Comparison of ENCODE assay signal across 33 mouse cellular contexts in the genomic region with DNA sequence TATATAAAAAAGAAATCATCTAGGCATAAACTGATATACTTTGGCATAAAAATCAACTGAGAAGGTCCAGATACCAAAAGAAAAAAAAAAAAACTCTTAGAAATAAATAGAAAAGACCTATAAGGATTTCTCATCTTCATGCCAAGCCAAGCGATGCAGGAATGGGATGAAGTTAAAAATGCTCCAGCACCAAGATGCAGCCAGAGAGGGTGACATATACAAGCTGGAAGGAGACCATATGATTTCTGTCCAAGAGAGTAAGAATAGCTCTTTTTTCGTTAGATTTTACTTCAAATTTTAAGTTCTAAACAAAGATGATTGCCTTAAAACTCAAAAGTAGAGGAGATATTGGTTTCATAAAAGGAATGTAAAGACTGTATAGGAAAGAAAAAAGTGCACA.
"Had no signal": no experiment of that assay in that cellular context is flagged by ENCODE, and none has a peak within 500 bp of the region (broad histone marks: within the 10 kb centered on the region; RNA-seq: fewer than 3 reads in every experiment).

No protein-coding gene starts in this region.

- H3K9ac ChIP-seq: heart, embryonic 13.5 days; heart, embryonic 15.5 days; hindbrain, embryonic 12.5 days; hindbrain, embryonic 13.5 days; hindbrain, embryonic 14.5 days; hindbrain, embryonic 15.5 days; intestine, embryonic 15.5 days; kidney, embryonic 15.5 days had no signal

- DNase-seq: heart, postnatal 10 days; heart, postnatal 14 days; heart, postnatal 36 days; heart, postnatal 4 days; kidney, adult 11 months; kidney, adult 18-20 months; kidney, adult 2 months; kidney, adult 8-10 months; kidney, adult 9 months; kidney, postnatal 10 days; kidney, postnatal 14 days; kidney, postnatal 25 days; kidney, postnatal 36 days; kidney, postnatal 4 days; layer of hippocampus, adult 9-11 months; layer of hippocampus, postnatal 36 days had no signal

- H3K27ac ChIP-seq: heart, embryonic 13.5 days; heart, embryonic 15.5 days; hindbrain, embryonic 10.5 days; hindbrain, embryonic 12.5 days; hindbrain, embryonic 13.5 days; hindbrain, embryonic 14.5 days; hindbrain, embryonic 15.5 days; hindbrain, postnatal 0 days; intestine, embryonic 15.5 days; kidney, embryonic 15.5 days; kidney, postnatal 0 days; layer of hippocampus, adult 2 months had no signal

- H3K36me3 ChIP-seq: intestine, embryonic 15.5 days had no signal

- H3K9me3 ChIP-seq: heart, embryonic 15.5 days; hindbrain, embryonic 12.5 days; hindbrain, embryonic 13.5 days; hindbrain, embryonic 15.5 days; intestine, embryonic 15.5 days; kidney, embryonic 15.5 days had no signal

- H3K4me1 ChIP-seq: heart, embryonic 13.5 days; heart, embryonic 15.5 days; hindbrain, embryonic 10.5 days; hindbrain, embryonic 12.5 days; hindbrain, embryonic 13.5 days; hindbrain, embryonic 15.5 days; intestine, embryonic 15.5 days; kidney, embryonic 15.5 days had no signal

- ATAC-seq: hindbrain, embryonic 16.5 days; hindbrain, postnatal 0 days; inflammation-experienced regulatory T-cells, adult 6 months; intestine, embryonic 15.5 days; intestine, embryonic 16.5 days; intestine, postnatal 0 days had no signal

- H3K4me2 ChIP-seq: heart, embryonic 13.5 days; heart, embryonic 15.5 days; hindbrain, embryonic 12.5 days; hindbrain, embryonic 13.5 days; hindbrain, embryonic 14.5 days; hindbrain, embryonic 15.5 days; intestine, embryonic 15.5 days; kidney, embryonic 15.5 days had no signal

- H3K4me3 ChIP-seq: heart, embryonic 13.5 days; heart, embryonic 15.5 days; hindbrain, embryonic 10.5 days; hindbrain, embryonic 12.5 days; hindbrain, embryonic 13.5 days; hindbrain, embryonic 15.5 days; intestine, embryonic 15.5 days; kidney, embryonic 15.5 days; layer of hippocampus, adult 2 months; left cerebral cortex, adult 2 months had no signal

- H3K27me3 ChIP-seq: heart, embryonic 13.5 days; heart, embryonic 15.5 days; hindbrain, embryonic 12.5 days; hindbrain, embryonic 13.5 days; hindbrain, embryonic 15.5 days; intestine, embryonic 15.5 days; kidney, embryonic 15.5 days had no signal
